In genomic region chr11:61196616-61197353, GRCm38 (mm10) we compare ENCODE assay signal across 16 mouse cellular contexts. TPM values are rescaled to one million over a fixed set of nuclear protein-coding genes. Genes with fewer than 3 reads are reported as not detected.
"Had no signal": no experiment of that assay in that cellular context is flagged by ENCODE, and none has a peak within 500 bp of the region (broad histone marks: within the 10 kb centered on the region; RNA-seq: fewer than 3 reads in every experiment).

No protein-coding gene starts in this region.

- H3K4me2 ChIP-seq: intestine, embryonic 15.5 days; limb, embryonic 13.5 days; liver, embryonic 11.5 days; midbrain, embryonic 11.5 days; midbrain, embryonic 15.5 days; neural tube, embryonic 13.5 days had no signal

- H3K36me3 ChIP-seq: intestine, embryonic 15.5 days; limb, embryonic 13.5 days; midbrain, embryonic 15.5 days; neural tube, embryonic 13.5 days had no signal

- DNase-seq: kidney, adult 18-20 months; kidney, postnatal 14 days; left cerebral cortex, postnatal 4 days; retina, postnatal 1 day; right cerebral cortex, postnatal 4 days; spleen, adult 18-20 months had no signal

- H3K9me3 ChIP-seq: intestine, embryonic 15.5 days; limb, embryonic 13.5 days; megakaryocyte, embryonic 14.5 days; midbrain, embryonic 15.5 days; neural tube, embryonic 13.5 days had no signal

- H3K9ac ChIP-seq: intestine, embryonic 15.5 days; limb, embryonic 13.5 days; midbrain, embryonic 15.5 days; neural tube, embryonic 13.5 days had no signal

- H3K27ac ChIP-seq: intestine, embryonic 15.5 days; limb, embryonic 13.5 days; macrophage; midbrain, embryonic 15.5 days; neural tube, embryonic 13.5 days had no signal

- H3K27me3 ChIP-seq: midbrain, embryonic 15.5 days had no signal

- H3K4me1 ChIP-seq: intestine, embryonic 15.5 days; midbrain, embryonic 15.5 days; neural tube, embryonic 13.5 days had no signal

- ATAC-seq: intestine, embryonic 15.5 days; midbrain, embryonic 15.5 days had no signal

- H3K4me3 ChIP-seq: intestine, embryonic 15.5 days; limb, embryonic 13.5 days; megakaryocyte, embryonic 14.5 days; midbrain, embryonic 15.5 days; neural tube, embryonic 13.5 days had no signal

RNA-seq across cellular contexts. Expression of gene Aldh3a1, which starts 10.6 kb away (rescaled TPM):
- polyA plus RNA-seq: intestine, embryonic 15.5 days; kidney, embryonic 14.5 days; liver, embryonic 11.5 days; macrophage; midbrain, embryonic 11.5 days; neural tube, embryonic 13.5 days; stomach, embryonic 14.5 days had no signal
